In genomic region chr3:53343638-53344037, GRCm38 (mm10) we compare ENCODE assay signal across 27 mouse cellular contexts.
A peak's percentile ranks its signal among the peaks of the same experiment; 100 is the strongest.
DNase-seq lines count a peak whose midpoint lies in the region; ATAC-seq lines count a peak whose summit lies in the region.
"Had no signal": no experiment of that assay in that cellular context is flagged by ENCODE, and none has a peak within 500 bp of the region (broad histone marks: within the 10 kb centered on the region; RNA-seq: fewer than 3 reads in every experiment).

No protein-coding gene starts in this region.

- H3K4me3 ChIP-seq in kidney, embryonic 16.5 days (ENCODE audit: low read length) = no peak overlapping the region
- H3K4me3 ChIP-seq in limb, embryonic 10.5 days = no peak overlapping the region
- H3K4me3 ChIP-seq: embryonic facial prominence, embryonic 10.5 days; embryonic facial prominence, embryonic 13.5 days; erythroblast, embryonic 14.5 days; forebrain, embryonic 12.5 days; forebrain, embryonic 15.5 days; hindbrain, embryonic 10.5 days; hindbrain, embryonic 13.5 days had no signal

- no peaks in the 10 kb centered on the region for H3K36me3 ChIP-seq in kidney, embryonic 16.5 days (ENCODE audit: insufficient read depth, low read length)
- no peaks in the 10 kb centered on the region for H3K36me3 ChIP-seq in limb, embryonic 10.5 days
- H3K36me3 ChIP-seq: embryonic facial prominence, embryonic 10.5 days; embryonic facial prominence, embryonic 13.5 days; forebrain, embryonic 12.5 days; forebrain, embryonic 15.5 days; G1E; hindbrain, embryonic 10.5 days; hindbrain, embryonic 13.5 days had no signal

- intact Hi-C loops in heart, postnatal 10 days (cut with DNase I) = no loop called here

- H3K4me2 ChIP-seq in kidney, embryonic 16.5 days (replicated peaks; ENCODE audit: low read depth, low read length) = no peak overlapping the region
- H3K4me2 ChIP-seq: embryonic facial prominence, embryonic 13.5 days; forebrain, embryonic 12.5 days; forebrain, embryonic 15.5 days; heart, embryonic 11.5 days; hindbrain, embryonic 13.5 days had no signal

- no peak overlapping the region for H3K27ac ChIP-seq in kidney, embryonic 16.5 days (ENCODE audit: low read length)
- H3K27ac ChIP-seq in limb, embryonic 10.5 days = peak overlapping the region; percentile 81
- H3K27ac ChIP-seq: embryonic facial prominence, embryonic 10.5 days; embryonic facial prominence, embryonic 13.5 days; forebrain, embryonic 12.5 days; forebrain, embryonic 15.5 days; hindbrain, embryonic 10.5 days; hindbrain, embryonic 13.5 days had no signal

- H3K4me1 ChIP-seq in kidney, embryonic 16.5 days (ENCODE audit: insufficient read depth, low read length) = no peaks in the 10 kb centered on the region
- peaks cover 56% of the 10 kb centered on the region for H3K4me1 ChIP-seq in limb, embryonic 10.5 days
- H3K4me1 ChIP-seq: forebrain, embryonic 12.5 days; forebrain, embryonic 15.5 days; hindbrain, embryonic 10.5 days had no signal

- WGBS in kidney, embryonic 16.5 days = 41% methylated on average over 6 of the region's 6 CpGs
- WGBS in limb, embryonic 10.5 days = 48% methylated on average over 6 of the region's 6 CpGs

- peak; percentile 71 for ATAC-seq in kidney, embryonic 16.5 days (ENCODE audit: low FRiP score, low TSS enrichment)
- ATAC-seq: forebrain, embryonic 15.5 days; hindbrain, embryonic 16.5 days; Patski had no signal

- DNase-seq in heart, adult 11 months = peak; percentile 66
- DNase-seq in heart, postnatal 10 days = no peak
- no peak for DNase-seq in kidney, postnatal 25 days
- DNase-seq in limb, embryonic 10.5 days (ENCODE audit: low spot score) = peak; percentile 60
- no peak for DNase-seq in layer of hippocampus, postnatal 14 days (ENCODE audit: low spot score in 2 of 2)
- DNase-seq: adrenal gland, postnatal 10 days; adrenal gland, postnatal 36 days; B cell, adult 2 months; cerebellum, adult 18-20 months; cerebellum, adult 9-10 months; cerebellum, postnatal 14 days; gastrocnemius, postnatal 10 days; gastrocnemius, postnatal 36 days; heart, postnatal 36 days had no signal

- H3K9ac ChIP-seq in kidney, embryonic 16.5 days (replicated peaks; ENCODE audit: low read length) = no peak overlapping the region
- H3K9ac ChIP-seq: embryonic facial prominence, embryonic 13.5 days; forebrain, embryonic 12.5 days; forebrain, embryonic 15.5 days; hindbrain, embryonic 13.5 days had no signal

- no peaks in the 10 kb centered on the region for H3K9me3 ChIP-seq in kidney, embryonic 16.5 days (ENCODE audit: low read length)
- H3K9me3 ChIP-seq in limb, embryonic 10.5 days (replicated peaks) = no peaks in the 10 kb centered on the region
- H3K9me3 ChIP-seq: embryonic facial prominence, embryonic 10.5 days; embryonic facial prominence, embryonic 13.5 days; forebrain, embryonic 12.5 days; forebrain, embryonic 15.5 days; hindbrain, embryonic 10.5 days; hindbrain, embryonic 13.5 days had no signal

- H3K27me3 ChIP-seq in kidney, embryonic 16.5 days (ENCODE audit: insufficient read depth, low read length) = no peaks in the 10 kb centered on the region
- no peaks in the 10 kb centered on the region for H3K27me3 ChIP-seq in limb, embryonic 10.5 days (ENCODE audit: low read depth, poor library complexity, severe bottlenecking)
- H3K27me3 ChIP-seq: CH12.LX; forebrain, embryonic 12.5 days; forebrain, embryonic 15.5 days had no signal

Comparison
In these comparisons a context has a peak if more than half of its experiments do, and no peak if none do; other contexts are left out.
1. DNase-seq: peak in heart, adult 11 months (single experiment) and limb, embryonic 10.5 days (single experiment); none in heart, postnatal 10 days (0 of 2), kidney, postnatal 25 days (0 of 2) and layer of hippocampus, postnatal 14 days (0 of 2).